Mouse (Mus musculus): ENCODE data around the gene Agbl4.

GRCm38 (mm10) chr4:111624914-111625313, 1227.5 kb downstream of the Agbl4 start:
- TF ChIP-seq GATA1 (IDR thresholded peaks at IDR 0.05; ENCODE audit: borderline replicate concordance, low read length) (no peak), FLI1 (IDR thresholded peaks at IDR 0.05; ENCODE audit: low read length) (no peak)

Measured in megakaryocyte, embryonic 14.5 days (primary cell).